Mouse (Mus musculus): Measurements from ENCODE around the gene Tle2. TPM values are rescaled to one million over a fixed set of nuclear protein-coding genes. Genes with fewer than 3 reads are reported as not detected.

The Tle2 gene
- polyA plus RNA-seq, 1 experiment from 2014 or later, result 29.9 TPM

- no peak for TF ChIP-seq EP300 (IDR thresholded peaks at IDR 0.05)
- no peak for TF ChIP-seq CTCF (IDR thresholded peaks at IDR 0.05)
- no peaks in the 10 kb centered on the region for H3K9me3 ChIP-seq (ENCODE audit: low read length)
- no peak overlapping the region for H3K4me3 ChIP-seq (ENCODE audit: low read depth, low read length)
- no peak overlapping the region for H3K27ac ChIP-seq (ENCODE audit: low read length)
- no peaks in the 10 kb centered on the region for H3K36me3 ChIP-seq (ENCODE audit: insufficient read depth, low read length)
- ATAC-seq, result no peak
- peaks cover 15% of the 10 kb centered on the region; the same call in 1 of the 2 replicates for H3K4me1 ChIP-seq (ENCODE audit: insufficient read depth, low read depth, low read length)
- no peak for DNase-seq (ENCODE audit: low spot score)
- H3K9ac ChIP-seq (replicated peaks; ENCODE audit: low read depth), result no peak overlapping the region
- no peak overlapping the region for H3K4me2 ChIP-seq (replicated peaks; ENCODE audit: low read depth, low read length)
- H3K27me3 ChIP-seq (replicated peaks; ENCODE audit: insufficient read depth, low read length), result no peaks in the 10 kb centered on the region
- WGBS, result 62% methylated on average over 5 of the region's 5 CpGs
Observed at GRCm38 (mm10) chr10:81599630-81600029, 25.3 kb downstream of the Tle2 start.

- no peaks in the 10 kb centered on the region for H3K36me3 ChIP-seq (ENCODE audit: insufficient read depth, low read length)
- no peaks in the 10 kb centered on the region for H3K9me3 ChIP-seq (ENCODE audit: low read length)
- WGBS, result 55% methylated on average over 10 of the region's 10 CpGs
- DNase-seq (ENCODE audit: low spot score) (no peak), ATAC-seq (no peak)
- no peak overlapping the region for H3K27ac ChIP-seq (ENCODE audit: low read length)
- H3K9ac ChIP-seq (replicated peaks; ENCODE audit: low read depth), result no peak overlapping the region
- H3K27me3 ChIP-seq (replicated peaks; ENCODE audit: insufficient read depth, low read length), result no peaks in the 10 kb centered on the region
- H3K4me2 ChIP-seq (replicated peaks; ENCODE audit: low read depth, low read length), result no peak overlapping the region
- no peak overlapping the region; the same call in 1 of the 2 replicates for H3K4me3 ChIP-seq (ENCODE audit: low read depth, low read length)
- H3K4me1 ChIP-seq (ENCODE audit: insufficient read depth, low read depth, low read length), result peaks cover 15% of the 10 kb centered on the region; the same call in 1 of the 2 replicates
- TF ChIP-seq CTCF (IDR thresholded peaks at IDR 0.05) (no peak), EP300 (IDR thresholded peaks at IDR 0.05) (no peak)
Observed at GRCm38 (mm10) chr10:81600096-81600495, 25.7 kb downstream of the Tle2 start.

GRCm38 (mm10) chr10:81600738-81601203 is 26.4 kb downstream of the Tle2 start, which contains the start of gene Tle6:
Tle6 (minus strand) TSS chr10:81601073.
- Histone ChIP-seq H3K27me3 (replicated peaks; ENCODE audit: insufficient read depth, low read length) (no peaks in the 10 kb centered on the region), H3K4me3 (ENCODE audit: low read depth, low read length) (peak within 1 kb of the TSS; percentile 16; the same call in 1 of the 2 replicates), H3K27ac (ENCODE audit: low read length) (0 out of 2 replicates have a peak within 1 kb of the TSS, but pooled peaks have one; percentile 43), H3K4me1 (ENCODE audit: insufficient read depth, low read depth, low read length) (peaks cover 15% of the 10 kb centered on the region; the same call in 1 of the 2 replicates), H3K36me3 (ENCODE audit: insufficient read depth, low read length) (no peaks in the 10 kb centered on the region), H3K4me2 (replicated peaks; ENCODE audit: low read depth, low read length) (peak within 1 kb of the TSS; percentile 58), H3K9me3 (ENCODE audit: low read length) (no peaks in the 10 kb centered on the region), H3K9ac (replicated peaks; ENCODE audit: low read depth) (no peak within 1 kb of the TSS)
- TF ChIP-seq CTCF (IDR thresholded peaks at IDR 0.05) (no peak), EP300 (IDR thresholded peaks at IDR 0.05) (0 out of 2 replicates have a peak, but pooled peaks have one; percentile 25)
- DNase-seq (ENCODE audit: low spot score), result peak; percentile 96
- WGBS, result under 1% methylated on average over 27 of the region's 28 CpGs
- peak; percentile 89 for ATAC-seq

GRCm38 (mm10) chr10:81601396-81601905 is 27.1 kb downstream of the Tle2 start:
- no peak for DNase-seq (ENCODE audit: low spot score)
- H3K9me3 ChIP-seq (ENCODE audit: low read length), result no peaks in the 10 kb centered on the region
- WGBS, result 28% methylated on average over 7 of the region's 7 CpGs
- peaks cover 10% of the 10 kb centered on the region; the same call in 1 of the 2 replicates for H3K4me1 ChIP-seq (ENCODE audit: insufficient read depth, low read depth, low read length)
- H3K9ac ChIP-seq (replicated peaks; ENCODE audit: low read depth), result no peak overlapping the region
- H3K27ac ChIP-seq (ENCODE audit: low read length), result 0 out of 2 replicates have a peak overlapping the region, but pooled peaks have one; percentile 32
- peak overlapping the region; percentile 16; the same call in 1 of the 2 replicates for H3K4me3 ChIP-seq (ENCODE audit: low read depth, low read length)
- H3K4me2 ChIP-seq (replicated peaks; ENCODE audit: low read depth, low read length), result peak overlapping the region; percentile 58
- no peaks in the 10 kb centered on the region for H3K36me3 ChIP-seq (ENCODE audit: insufficient read depth, low read length)
- no peak for ATAC-seq
- no peaks in the 10 kb centered on the region for H3K27me3 ChIP-seq (replicated peaks; ENCODE audit: insufficient read depth, low read length)
- no peak for TF ChIP-seq CTCF (IDR thresholded peaks at IDR 0.05)
- TF ChIP-seq EP300 (IDR thresholded peaks at IDR 0.05), result no peak

GRCm38 (mm10) chr10:81602741-81603151 is 28.4 kb downstream of the Tle2 start:
- Histone ChIP-seq H3K36me3 (ENCODE audit: insufficient read depth, low read length) (no peaks in the 10 kb centered on the region), H3K27ac (ENCODE audit: low read length) (no peak overlapping the region)

GRCm38 (mm10) chr10:81604019-81604967 is 29.9 kb downstream of the Tle2 start:
- Histone ChIP-seq H3K36me3 (ENCODE audit: insufficient read depth, low read length) (no peaks in the 10 kb centered on the region), H3K27me3 (replicated peaks; ENCODE audit: insufficient read depth, low read length) (no peaks in the 10 kb centered on the region), H3K4me1 (ENCODE audit: insufficient read depth, low read depth, low read length) (peaks cover 10% of the 10 kb centered on the region; the same call in 1 of the 2 replicates), H3K4me3 (ENCODE audit: low read depth, low read length) (peak overlapping the region; percentile 38; the same call in 1 of the 2 replicates), H3K27ac (ENCODE audit: low read length) (no peak overlapping the region), H3K9me3 (ENCODE audit: low read length) (no peaks in the 10 kb centered on the region), H3K9ac (replicated peaks; ENCODE audit: low read depth) (no peak overlapping the region), H3K4me2 (replicated peaks; ENCODE audit: low read depth, low read length) (peak overlapping the region; percentile 62)
- ATAC-seq (no peak), DNase-seq (ENCODE audit: low spot score) (no peak)
- TF ChIP-seq CTCF (IDR thresholded peaks at IDR 0.05) (no peak), EP300 (IDR thresholded peaks at IDR 0.05) (no peak)
- 70% methylated on average over 12 of the region's 12 CpGs for WGBS

More at GRCm38 (mm10) chr10:81602741-81603151, 28.4 kb downstream of the Tle2 start:
- H3K4me3 ChIP-seq (ENCODE audit: low read depth, low read length), result no peak overlapping the region
- DNase-seq (ENCODE audit: low spot score), result peak; percentile 96
- peaks cover 10% of the 10 kb centered on the region; the same call in 1 of the 2 replicates for H3K4me1 ChIP-seq (ENCODE audit: insufficient read depth, low read depth, low read length)
- ATAC-seq, result no peak
- WGBS, result 22% methylated on average over 4 of the region's 4 CpGs
- H3K4me2 ChIP-seq (replicated peaks; ENCODE audit: low read depth, low read length), result no peak overlapping the region
- TF ChIP-seq EP300 (IDR thresholded peaks at IDR 0.05), result no peak
- TF ChIP-seq CTCF (IDR thresholded peaks at IDR 0.05), result peak; percentile 84
- no peak overlapping the region for H3K9ac ChIP-seq (replicated peaks; ENCODE audit: low read depth)
- no peaks in the 10 kb centered on the region for H3K9me3 ChIP-seq (ENCODE audit: low read length)
- no peaks in the 10 kb centered on the region for H3K27me3 ChIP-seq (replicated peaks; ENCODE audit: insufficient read depth, low read length)

Data from lung, postnatal 0 days (tissue).